In genomic region chr10:80115290-80115943, GRCm38 (mm10) we compare ENCODE assay signal across 8 mouse cellular contexts. TPM values are rescaled to one million over a fixed set of nuclear protein-coding genes. Genes with fewer than 3 reads are reported as not detected.
DNase-seq lines count a peak whose midpoint lies in the region; ATAC-seq lines count a peak whose summit lies in the region.

Gene Stk11 (plus strand): TSS chr10:80115803.

- no peaks in the 10 kb centered on the region for H3K27me3 ChIP-seq in hindbrain, embryonic 15.5 days

- peak within 1 kb of the TSS; percentile 86 for H3K27ac ChIP-seq in hindbrain, embryonic 15.5 days (replicated peaks)

- H3K9ac ChIP-seq in hindbrain, embryonic 15.5 days, result peak within 1 kb of the TSS; percentile 88

- peaks cover 48% of the 10 kb centered on the region for H3K4me1 ChIP-seq in hindbrain, embryonic 15.5 days (replicated peaks)

- no peaks in the 10 kb centered on the region for H3K36me3 ChIP-seq in hindbrain, embryonic 15.5 days

- peak within 1 kb of the TSS; percentile 70 for H3K4me2 ChIP-seq in hindbrain, embryonic 15.5 days

- H3K4me3 ChIP-seq in hindbrain, embryonic 15.5 days, result peak within 1 kb of the TSS; percentile 91

- DNase-seq in T-cell, adult 2 months (ENCODE audit: low spot score), result peak; percentile 99
- DNase-seq in cerebellum, postnatal 36 days, result peak; percentile 98 to 100
- DNase-seq in frontal cortex, postnatal 36 days (ENCODE audit: low spot score in 2 of 2), result peak; percentile 98 to 100
- peak; percentile 99 for DNase-seq in left cerebral cortex, adult 11 months (ENCODE audit: low spot score)
- peak; percentile 99 to 100 for DNase-seq in lung, postnatal 4 days
- DNase-seq in retina, postnatal 7 days (ENCODE audit: low read depth, low spot score), result peak; percentile 100
- peak; percentile 93 for DNase-seq in urinary bladder, adult 2 months (ENCODE audit: low spot score)

- WGBS in hindbrain, embryonic 15.5 days, result under 1% methylated on average over 67 of the region's 70 CpGs

- peak; percentile 99 for ATAC-seq in hindbrain, embryonic 15.5 days (ENCODE audit: low FRiP score, low read depth)

- H3K9me3 ChIP-seq in hindbrain, embryonic 15.5 days, result no peaks in the 10 kb centered on the region

RNA-seq across cellular contexts. Expression of gene Stk11, which starts in this region (rescaled TPM):
- polyA plus RNA-seq in hindbrain, embryonic 15.5 days (2015; fragmentation: Nextera tagmentation; extraction: Ambion mirVana), result 18.6 and 20.0 TPM in 2 replicates
- polyA plus RNA-seq in urinary bladder, adult 2 months (2012; rRNA removed), result 77.3 and 89.9 TPM in 2 replicates

Comparison
In these comparisons a context has a peak if more than half of its experiments do, and no peak if none do; other contexts are left out.
1. Peak in every context shown above with its lines: DNase-seq, ATAC-seq, H3K4me3 ChIP-seq and H3K27ac ChIP-seq.